Mouse (Mus musculus) forebrain, embryonic 16.5 days (tissue): ENCODE measurements around the gene Slc12a4. TPM values are rescaled to one million over a fixed set of nuclear protein-coding genes. Genes with fewer than 3 reads are reported as not detected.
"Not testable (repeated sequence)": the region's sequence is repeated elsewhere in the genome, so short reads cannot be mapped to it uniquely, and the experiment has no call there.

Experiments
- ATAC-seq: fragments of 200-750 bp; cut with Nextera tagmentation; 2 replicates; pipeline ENCODE4 v1.8.0; 2017; ENCODE audit warnings: mild to moderate bottlenecking, moderate library complexity
- H3K27ac ChIP-seq: fragments of 300-500 bp; sonication (generic); 2 replicates; pipeline ENCODE4 v1.5.1; 2014; ENCODE audit warnings: low read length, control low read depth
- H3K27me3 ChIP-seq: fragments of 300-500 bp; sonication (generic); replicated peaks from 2 replicates; pipeline ENCODE4 v1.6.1; 2014; ENCODE audit warnings: low read length; ENCODE audit not compliant: control insufficient read depth, insufficient read depth
- H3K36me3 ChIP-seq: fragments of 300-500 bp; sonication (generic); 2 replicates; pipeline ENCODE4 v1.6.1; 2014; ENCODE audit not compliant: control insufficient read depth, insufficient read depth
- H3K4me1 ChIP-seq: fragments of 300-500 bp; sonication (generic); replicated peaks from 2 replicates; pipeline ENCODE4 v1.6.1; 2014; ENCODE audit warnings: low read length; ENCODE audit not compliant: control insufficient read depth, insufficient read depth
- H3K4me2 ChIP-seq: fragments of 300-500 bp; sonication (generic); 2 replicates; pipeline ENCODE4 v1.6.1; 2014; ENCODE audit warnings: mild to moderate bottlenecking, low read length, control low read depth
- H3K4me3 ChIP-seq: fragments of 300-500 bp; sonication (generic); replicated peaks from 2 replicates; pipeline ENCODE4 v1.5.1; 2014; ENCODE audit warnings: mild to moderate bottlenecking, low read length, control low read depth
- H3K9ac ChIP-seq: fragments of 300-500 bp; sonication (generic); replicated peaks from 2 replicates; pipeline ENCODE4 v1.6.1; 2014; ENCODE audit warnings: low read depth, low read length, control low read depth
- H3K9me3 ChIP-seq: fragments of 300-500 bp; sonication (generic); 2 replicates; pipeline ENCODE4 v1.6.1; 2016; ENCODE audit warnings: low read length; ENCODE audit not compliant: control insufficient read depth
- WGBS: fragments of 180-500 bp; shearing (Covaris S2); extraction: QIAGEN DNeasy Blood & Tissue Kit; methylation state at CpG from one replicate; pipeline ENCODE4 v1.1.7; 2014; 5-methylcytosine and 5-hydroxymethylcytosine counted together
- polyA plus RNA-seq: library from polyadenylated mRNA; unstranded; fragments of >200 nt; fragmentation: Nextera tagmentation; extraction: Ambion mirVana; gene quantifications from 2 replicates; pipeline ENCODE4 v1.2.1, GENCODE M21; 2015

Gene Slc12a4
- polyA plus RNA-seq, 1 experiment from 2014 or later = 12.5 TPM

DNA sequence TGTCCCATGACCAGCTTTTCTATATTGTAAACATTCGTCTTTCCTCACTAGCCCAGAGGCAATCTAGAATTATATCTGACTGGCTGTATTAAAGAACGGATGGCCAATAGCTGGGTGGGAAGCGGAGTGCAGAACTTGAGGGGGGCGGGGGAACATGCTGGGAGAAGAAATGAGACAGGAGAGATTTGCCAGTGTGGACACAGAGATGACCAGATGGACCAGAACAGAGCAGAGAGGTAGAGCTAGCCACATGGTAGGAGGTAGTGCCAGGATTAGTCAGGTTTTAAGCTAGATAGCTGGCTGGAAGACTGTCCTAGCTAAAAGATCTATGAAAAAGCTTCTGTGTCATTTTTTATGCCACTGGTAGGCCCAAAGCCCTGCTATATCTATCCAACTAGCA is 36.0 kb upstream of the Slc12a4 start:
- H3K9ac ChIP-seq = no peak overlapping the region
- no peak overlapping the region for H3K27ac ChIP-seq
- no peaks in the 10 kb centered on the region for H3K36me3 ChIP-seq
- 82% methylated on average over 4 of the region's 4 CpGs for WGBS
- H3K4me3 ChIP-seq = no peak overlapping the region
- H3K27me3 ChIP-seq = no peaks in the 10 kb centered on the region
- no peaks in the 10 kb centered on the region for H3K4me1 ChIP-seq
- H3K4me2 ChIP-seq = no peak overlapping the region
- no peaks in the 10 kb centered on the region for H3K9me3 ChIP-seq
- ATAC-seq = no peak

- ATAC-seq = no peak
- no peak overlapping the region for H3K4me3 ChIP-seq
- H3K9ac ChIP-seq = no peak overlapping the region
- no peak overlapping the region for H3K27ac ChIP-seq
- no peaks in the 10 kb centered on the region for H3K9me3 ChIP-seq
- no peaks in the 10 kb centered on the region for H3K36me3 ChIP-seq
- no peaks in the 10 kb centered on the region for H3K4me1 ChIP-seq
- H3K4me2 ChIP-seq = no peak overlapping the region
- H3K27me3 ChIP-seq = no peaks in the 10 kb centered on the region
- 84% methylated on average over 2 of the region's 2 CpGs for WGBS
Measured at GRCm38 (mm10) chr8:105998971-105999370, 33.1 kb upstream of the Slc12a4 start.

- H3K27ac ChIP-seq = no peak overlapping the region
- no peaks in the 10 kb centered on the region for H3K36me3 ChIP-seq
- WGBS = 71% methylated on average over 7 of the region's 7 CpGs
- ATAC-seq = no peak
- H3K4me1 ChIP-seq = no peaks in the 10 kb centered on the region
- no peak overlapping the region for H3K4me3 ChIP-seq
- no peaks in the 10 kb centered on the region for H3K27me3 ChIP-seq
- H3K9me3 ChIP-seq = no peaks in the 10 kb centered on the region
- H3K9ac ChIP-seq = no peak overlapping the region
- H3K4me2 ChIP-seq = no peak overlapping the region
Measured at GRCm38 (mm10) chr8:105996359-105996758, 30.5 kb upstream of the Slc12a4 start.

DNA sequence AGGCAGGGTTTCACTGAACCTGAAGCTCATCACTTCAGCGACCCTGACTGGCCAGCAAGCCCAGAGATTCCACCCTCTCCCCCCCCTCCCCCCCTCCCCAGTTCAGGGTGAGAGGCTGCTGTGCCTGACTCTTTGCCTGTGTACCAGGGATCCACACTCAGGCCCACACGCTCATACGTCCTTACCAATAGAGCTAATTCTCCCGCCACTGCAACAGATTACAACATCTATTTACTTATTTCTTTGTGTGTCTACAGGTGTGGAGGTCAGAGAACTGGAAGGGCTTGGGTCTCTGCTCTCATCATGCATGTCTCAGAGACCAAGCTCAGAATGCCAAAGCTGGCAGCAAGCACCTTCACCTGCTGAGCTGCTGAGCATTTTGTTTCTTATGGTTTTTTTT is 27.3 kb upstream of the Slc12a4 start:
- Histone ChIP-seq H3K4me2 (no peak overlapping the region), H3K27ac (no peak overlapping the region), H3K4me3 (no peak overlapping the region), H3K9me3 (no peaks in the 10 kb centered on the region), H3K9ac (no peak overlapping the region), H3K4me1 (no peaks in the 10 kb centered on the region; the same call in 1 of the 2 replicates), H3K36me3 (no peaks in the 10 kb centered on the region), H3K27me3 (no peaks in the 10 kb centered on the region)
- 57% methylated on average over 4 of the region's 4 CpGs for WGBS
- ATAC-seq = no peak

DNA sequence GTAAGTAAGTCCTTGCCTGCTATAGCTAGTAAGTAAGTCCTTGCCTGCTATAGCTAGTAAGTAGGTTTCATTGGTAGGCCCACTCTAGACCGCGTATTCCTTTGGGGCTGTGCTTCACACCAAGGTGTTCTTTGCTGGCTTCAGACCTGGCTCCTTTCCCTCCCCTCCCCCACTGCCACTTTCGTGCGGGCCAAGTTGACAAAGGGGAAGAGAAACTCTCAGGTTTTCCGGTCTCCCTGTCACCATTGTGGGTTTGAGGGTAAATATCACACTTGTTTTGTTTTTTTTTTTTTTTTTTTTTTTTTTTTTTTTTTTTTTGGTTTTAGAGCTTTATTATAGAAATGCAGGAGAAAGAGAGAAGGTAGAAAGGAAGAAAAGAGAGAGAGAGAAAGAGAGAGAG is 26.6 kb upstream of the Slc12a4 start:
- no peaks in the 10 kb centered on the region for H3K27me3 ChIP-seq
- no peak overlapping the region for H3K4me3 ChIP-seq
- no peaks in the 10 kb centered on the region for H3K36me3 ChIP-seq
- ATAC-seq = no peak
- H3K9me3 ChIP-seq = no peaks in the 10 kb centered on the region
- WGBS = 61% methylated on average over 5 of the region's 5 CpGs
- no peak overlapping the region for H3K4me2 ChIP-seq
- H3K9ac ChIP-seq = no peak overlapping the region
- H3K27ac ChIP-seq = no peak overlapping the region
- no peaks in the 10 kb centered on the region; the same call in 1 of the 2 replicates for H3K4me1 ChIP-seq

DNA sequence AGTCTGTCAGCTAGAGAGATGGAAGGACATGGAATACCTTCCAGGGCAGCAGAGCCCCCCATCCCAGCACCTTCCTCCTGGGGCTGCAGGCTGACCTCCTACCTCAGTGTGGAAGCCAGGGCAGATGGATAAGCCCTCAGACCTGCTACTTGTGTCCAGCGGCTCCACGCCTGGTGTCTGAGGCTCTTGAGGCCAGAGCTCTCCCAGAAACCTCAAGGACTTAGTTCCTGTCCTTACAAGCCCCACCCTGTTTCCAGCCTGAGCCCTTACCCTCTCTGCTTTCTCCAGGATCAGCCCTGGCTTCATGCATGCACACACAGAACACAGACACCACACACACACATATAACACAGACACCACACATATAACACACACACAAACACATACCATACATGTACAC is 25.6 kb upstream of the Slc12a4 start:
- Histone ChIP-seq H3K9me3 (no peaks in the 10 kb centered on the region), H3K4me1 (no peaks in the 10 kb centered on the region; the same call in 1 of the 2 replicates), H3K36me3 (no peaks in the 10 kb centered on the region), H3K4me2 (no peak overlapping the region), H3K9ac (no peak overlapping the region), H3K27me3 (no peaks in the 10 kb centered on the region), H3K27ac (no peak overlapping the region), H3K4me3 (no peak overlapping the region)
- ATAC-seq = no peak
- WGBS = 83% methylated on average over 2 of the region's 2 CpGs

DNA sequence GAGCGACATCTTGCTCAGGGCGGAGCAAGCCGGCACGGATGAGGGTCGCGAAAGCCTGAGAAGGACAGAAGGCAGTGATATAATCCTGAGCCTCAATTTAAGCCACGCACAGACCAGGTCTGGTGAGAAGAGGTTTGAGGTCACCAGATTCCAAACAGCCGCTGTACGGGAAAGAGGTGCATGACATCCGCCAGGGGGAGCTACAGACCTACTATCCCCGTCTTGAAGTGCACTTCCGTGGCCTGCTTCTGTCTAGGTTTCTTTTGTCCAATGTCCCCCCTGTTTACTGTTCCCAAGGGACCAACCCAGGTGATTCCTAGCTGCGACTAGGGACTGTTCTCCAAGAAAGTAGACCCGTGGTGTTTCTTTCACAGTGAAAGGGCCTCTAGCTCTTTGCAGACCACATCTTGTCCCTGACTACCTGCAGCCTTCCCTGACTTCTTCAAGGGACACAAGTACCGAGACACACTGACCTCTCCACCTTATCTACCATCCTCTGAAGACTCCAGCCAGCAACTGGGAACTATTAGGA is 25.0 kb upstream of the Slc12a4 start, which contains the start of gene Dus2:
Dus2 (plus strand) TSS at position 482 of the 532 bp plus-strand sequence.
- no peaks in the 10 kb centered on the region for H3K36me3 ChIP-seq
- no peak within 1 kb of the TSS for H3K4me3 ChIP-seq
- no peak within 1 kb of the TSS for H3K4me2 ChIP-seq
- H3K4me1 ChIP-seq = no peaks in the 10 kb centered on the region; the same call in 1 of the 2 replicates
- no peaks in the 10 kb centered on the region for H3K27me3 ChIP-seq
- H3K9ac ChIP-seq = peak within 1 kb of the TSS; percentile 23
- H3K9me3 ChIP-seq = no peaks in the 10 kb centered on the region
- ATAC-seq = peak; percentile 50; the same call in 1 of the 2 replicates
- no peak within 1 kb of the TSS for H3K27ac ChIP-seq
- WGBS = 11% methylated on average over 15 of the region's 15 CpGs

- 85% methylated on average over 11 of the region's 11 CpGs for WGBS
- H3K9me3 ChIP-seq = no peaks in the 10 kb centered on the region
- ATAC-seq = no peak
- H3K4me3 ChIP-seq = no peak overlapping the region
- no peak overlapping the region for H3K27ac ChIP-seq
- no peaks in the 10 kb centered on the region; the same call in 1 of the 2 replicates for H3K4me1 ChIP-seq
- no peak overlapping the region for H3K9ac ChIP-seq
- no peaks in the 10 kb centered on the region for H3K27me3 ChIP-seq
- no peak overlapping the region for H3K4me2 ChIP-seq
- no peaks in the 10 kb centered on the region for H3K36me3 ChIP-seq
Measured at GRCm38 (mm10) chr8:105988546-105988945, 22.6 kb upstream of the Slc12a4 start.

DNA sequence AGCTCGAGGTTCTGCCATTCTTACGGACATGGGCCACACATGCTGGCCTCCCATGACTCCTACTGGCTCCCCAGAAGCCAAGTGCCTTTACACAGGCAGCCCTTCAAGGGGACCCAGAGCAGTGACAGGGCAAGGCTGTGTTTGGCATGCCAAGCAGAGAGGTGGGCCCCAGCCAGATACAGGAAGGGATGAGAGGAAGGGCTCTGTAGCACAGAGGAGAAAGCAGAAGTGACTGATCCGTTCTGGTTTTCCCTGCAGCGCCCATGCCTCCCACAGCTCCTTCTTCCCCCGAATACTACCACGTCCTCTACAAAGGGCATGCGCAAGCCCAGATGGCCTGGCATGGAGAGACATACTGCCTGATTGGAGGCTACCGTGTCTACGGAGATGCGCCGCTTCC is 17.5 kb upstream of the Slc12a4 start:
- H3K4me3 ChIP-seq, H3K27me3 ChIP-seq, ATAC-seq, H3K36me3 ChIP-seq, H3K9me3 ChIP-seq, H3K4me1 ChIP-seq, H3K9ac ChIP-seq, H3K27ac ChIP-seq, H3K4me2 ChIP-seq: not testable (repeated sequence)
- WGBS = 85% methylated on average over 11 of the region's 11 CpGs

DNA sequence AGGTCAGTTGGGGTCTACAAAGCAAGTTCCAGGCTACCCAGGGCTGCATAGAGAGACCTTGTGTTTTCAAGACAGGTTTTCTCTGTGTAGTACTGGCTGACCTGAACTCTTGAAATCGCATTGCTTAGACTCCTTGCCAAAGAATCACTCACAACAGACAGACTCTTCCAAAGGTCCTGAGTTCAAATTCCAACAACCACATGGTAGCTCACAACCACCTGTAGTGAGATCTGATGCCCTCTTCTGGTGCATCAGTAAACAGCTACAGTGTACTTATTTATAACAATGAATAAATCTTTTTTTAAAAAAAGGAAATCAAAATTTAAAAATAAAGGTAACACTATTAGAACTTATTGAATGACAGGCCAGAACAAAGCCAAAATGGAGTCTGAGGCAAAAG is 15.2 kb upstream of the Slc12a4 start:
- H3K4me1 ChIP-seq = no peaks in the 10 kb centered on the region
- no peaks in the 10 kb centered on the region for H3K36me3 ChIP-seq
- H3K4me2 ChIP-seq = no peak overlapping the region
- H3K4me3 ChIP-seq = no peak overlapping the region
- H3K27ac ChIP-seq = no peak overlapping the region
- no peaks in the 10 kb centered on the region for H3K9me3 ChIP-seq
- WGBS = 94% methylated on average over 1 of the region's 1 CpGs
- ATAC-seq = no peak
- H3K9ac ChIP-seq = no peak overlapping the region
- H3K27me3 ChIP-seq = no peaks in the 10 kb centered on the region
